Mouse (Mus musculus) cortical plate, adult 2 months (tissue): ENCODE measurements at regions not wholly inside any gene's neighbourhood (a gene's known extent, or its start where the extent isn't known, plus 50 kb on each side); places are given as distances from the start of the nearest gene placed in this dataset.
"Not testable (repeated sequence)": the region's sequence is repeated elsewhere in the genome, so short reads cannot be mapped to it uniquely, and the experiment has no call there.

Experiments
- H3K27ac ChIP-seq: fragments of 200-500 bp; 2 replicates; pipeline ENCODE4 v1.5.1; 2012; ENCODE audit warnings: low read length, control low read depth, inconsistent platforms; ENCODE audit not compliant: insufficient read depth
- H3K4me1 ChIP-seq: fragments of 200-500 bp; 2 replicates; pipeline ENCODE4 v1.6.1; 2011; ENCODE audit warnings: low read length; ENCODE audit not compliant: control insufficient read depth, insufficient read depth
- H3K4me3 ChIP-seq: fragments of 200-500 bp; 2 replicates; pipeline ENCODE4 v1.5.1; 2011; ENCODE audit warnings: mild to moderate bottlenecking, low read length, control low read depth; ENCODE audit not compliant: insufficient read depth
- CTCF ChIP-seq: fragments of 200-500 bp; IDR thresholded peaks from 2 replicates; pipeline ENCODE4 v1.5.1; 2011; ENCODE audit warnings: mild to moderate bottlenecking, control low read depth, low read length; ENCODE audit not compliant: insufficient read depth; ENCODE audit errors: extremely low read depth
- POLR2A ChIP-seq: fragments of 200-500 bp; IDR thresholded peaks from 2 replicates; pipeline ENCODE4 v1.6.1; 2011; ENCODE audit warnings: mild to moderate bottlenecking, low read length, control low read depth; ENCODE audit not compliant: insufficient read depth; ENCODE audit errors: extremely low read depth

- TF ChIP-seq POLR2A (no peak), CTCF (no peak)
- Histone ChIP-seq H3K4me1 (no peaks in the 10 kb centered on the region), H3K27ac (no peak overlapping the region), H3K4me3 (no peak overlapping the region)
These were observed 148.4 kb upstream of the Fbxl7 start for GRCm38 (mm10) chr15:27043788-27044187.

GRCm38 (mm10) chr15:27050673-27051072 is 155.3 kb upstream of the Fbxl7 start:
- no peak for TF ChIP-seq CTCF
- TF ChIP-seq POLR2A = no peak

GRCm38 (mm10) chr15:27063456-27063855 is 168.1 kb upstream of the Fbxl7 start:
- no peak overlapping the region for H3K4me3 ChIP-seq
- TF ChIP-seq CTCF (no peak), POLR2A (no peak)
- no peaks in the 10 kb centered on the region for H3K4me1 ChIP-seq
- no peak overlapping the region for H3K27ac ChIP-seq

More at GRCm38 (mm10) chr15:27050673-27051072, 155.3 kb upstream of the Fbxl7 start:
- Histone ChIP-seq H3K4me3 (no peak overlapping the region), H3K4me1 (no peaks in the 10 kb centered on the region), H3K27ac (no peak overlapping the region)

GRCm38 (mm10) chr15:27063971-27064370 is 168.6 kb upstream of the Fbxl7 start:
- Histone ChIP-seq H3K4me1 (no peaks in the 10 kb centered on the region), H3K27ac (no peak overlapping the region), H3K4me3 (no peak overlapping the region)
- no peak for TF ChIP-seq CTCF
- TF ChIP-seq POLR2A = no peak

GRCm38 (mm10) chr15:27067691-27068090 is 172.3 kb upstream of the Fbxl7 start:
- no peak overlapping the region for H3K27ac ChIP-seq
- TF ChIP-seq CTCF (no peak), POLR2A (no peak)
- H3K4me1 ChIP-seq = no peaks in the 10 kb centered on the region
- no peak overlapping the region for H3K4me3 ChIP-seq

- no peak overlapping the region for H3K4me3 ChIP-seq
- TF ChIP-seq POLR2A (no peak), CTCF (no peak)
- no peaks in the 10 kb centered on the region for H3K4me1 ChIP-seq
- no peak overlapping the region for H3K27ac ChIP-seq
These were observed 182.5 kb upstream of the Fbxl7 start for GRCm38 (mm10) chr15:27077926-27078325.

- Histone ChIP-seq H3K4me3 (no peak overlapping the region), H3K27ac (no peak overlapping the region), H3K4me1 (no peaks in the 10 kb centered on the region)
- TF ChIP-seq POLR2A = no peak
- TF ChIP-seq CTCF = no peak
These were observed 187.4 kb upstream of the Fbxl7 start for GRCm38 (mm10) chr15:27082826-27083225.

GRCm38 (mm10) chr15:27083596-27083995 is 188.2 kb upstream of the Fbxl7 start:
- H3K4me3 ChIP-seq = no peak overlapping the region
- no peak for TF ChIP-seq POLR2A
- H3K27ac ChIP-seq = no peak overlapping the region
- no peaks in the 10 kb centered on the region for H3K4me1 ChIP-seq

- Histone ChIP-seq H3K27ac (no peak overlapping the region), H3K4me3 (no peak overlapping the region), H3K4me1 (no peaks in the 10 kb centered on the region)
- TF ChIP-seq POLR2A (no peak), CTCF (no peak)
These were observed 193.8 kb upstream of the Fbxl7 start for GRCm38 (mm10) chr15:27089155-27089554.

- no peak for TF ChIP-seq POLR2A
- TF ChIP-seq CTCF = no peak
- Histone ChIP-seq H3K4me1 (no peaks in the 10 kb centered on the region), H3K27ac (no peak overlapping the region), H3K4me3 (no peak overlapping the region)
These were observed 198.7 kb upstream of the Fbxl7 start for GRCm38 (mm10) chr15:27094102-27094501.

GRCm38 (mm10) chr15:27095231-27095630 is 199.9 kb upstream of the Fbxl7 start:
- TF ChIP-seq CTCF (no peak), POLR2A (no peak)
- Histone ChIP-seq H3K4me3 (no peak overlapping the region), H3K4me1 (no peaks in the 10 kb centered on the region), H3K27ac (no peak overlapping the region)

- H3K27ac ChIP-seq, H3K4me3 ChIP-seq, H3K4me1 ChIP-seq: not testable (repeated sequence)
These were observed 206.2 kb upstream of the Fbxl7 start for GRCm38 (mm10) chr15:27101610-27102009.
